In genomic region chrX:139653292-139653691, GRCm38 (mm10) we compare ENCODE assay signal across 18 mouse cellular contexts. TPM values are rescaled to one million over a fixed set of nuclear protein-coding genes. Genes with fewer than 3 reads are reported as not detected.
DNase-seq lines count a peak whose midpoint lies in the region; ATAC-seq and TF ChIP-seq lines count a peak whose summit lies in the region.
"Had no signal": no experiment of that assay in that cellular context is flagged by ENCODE, and none has a peak within 500 bp of the region (broad histone marks: within the 10 kb centered on the region; RNA-seq: fewer than 3 reads in every experiment).

No protein-coding gene starts in this region.

- no peaks in the 10 kb centered on the region for H3K9me3 ChIP-seq in heart, postnatal 0 days (replicated peaks; ENCODE audit: control insufficient read depth, low read length)
- H3K9me3 ChIP-seq in liver, embryonic 16.5 days (replicated peaks; ENCODE audit: control insufficient read depth, low read length): no peaks in the 10 kb centered on the region
- H3K9me3 ChIP-seq: hindbrain, embryonic 10.5 days; limb, embryonic 10.5 days had no signal

- no peak overlapping the region for H3ac ChIP-seq in C2C12 (ENCODE audit: control insufficient read depth, insufficient read length, low read depth)

- no peaks in the 10 kb centered on the region for H3K27me3 ChIP-seq in heart, postnatal 0 days (ENCODE audit: control insufficient read depth, insufficient read depth, low read length)
- H3K27me3 ChIP-seq in C2C12 (ENCODE audit: control insufficient read depth, insufficient read depth, insufficient read length): no peaks in the 10 kb centered on the region
- H3K27me3 ChIP-seq in liver, embryonic 16.5 days (ENCODE audit: control insufficient read depth, insufficient read depth, low read depth, low read length): no peaks in the 10 kb centered on the region

- no peak for TF ChIP-seq EP300 in heart, postnatal 0 days (IDR thresholded peaks at IDR 0.05; ENCODE audit: low read depth)

- no peak overlapping the region for H3K4me2 ChIP-seq in heart, postnatal 0 days (ENCODE audit: low read depth, low read length)
- H3K4me2 ChIP-seq in liver, embryonic 16.5 days (ENCODE audit: low read depth, low read length): no peak overlapping the region

- no peaks in the 10 kb centered on the region for H3K79me3 ChIP-seq in C2C12 (ENCODE audit: low read depth)

- no peak overlapping the region for H3K4me3 ChIP-seq in heart, postnatal 0 days (ENCODE audit: low read depth, low read length)
- no peak overlapping the region for H3K4me3 ChIP-seq in C2C12 (ENCODE audit: insufficient read depth, poor library complexity, severe bottlenecking)
- no peak overlapping the region for H3K4me3 ChIP-seq in liver, embryonic 16.5 days (ENCODE audit: low read depth, low read length)
- H3K4me3 ChIP-seq: erythroblast, embryonic 14.5 days; hindbrain, embryonic 10.5 days; limb, embryonic 10.5 days had no signal

- TF ChIP-seq CTCF in heart, postnatal 0 days (IDR thresholded peaks at IDR 0.05; ENCODE audit: low read depth): no peak
- no peak for TF ChIP-seq CTCF in C2C12 (IDR thresholded peaks at IDR 0.05; ENCODE audit: control insufficient read depth, insufficient read depth, insufficient read length)

- H3K9ac ChIP-seq in heart, postnatal 0 days (replicated peaks; ENCODE audit: low read depth, low read length): no peak overlapping the region
- H3K9ac ChIP-seq in liver, embryonic 16.5 days (ENCODE audit: low read depth, low read length): no peak overlapping the region
- H3K9ac ChIP-seq: forebrain, postnatal 0 days had no signal

- peak; percentile 49; the same call in 1 of the 2 replicates for ATAC-seq in heart, postnatal 0 days (ENCODE audit: insufficient read depth, low read depth)
- peak; percentile 62 for ATAC-seq in granulocyte monocyte progenitor cell, adult 5-6 weeks (replicated peaks; ENCODE audit: poor library complexity, severe bottlenecking)
- peak; percentile 78 for ATAC-seq in liver, embryonic 16.5 days (ENCODE audit: low read depth)
- ATAC-seq: CD4-positive, CD25-positive, alpha-beta regulatory T cell, adult 4 months; forebrain, postnatal 0 days; inflammation-experienced regulatory T-cells, adult 6 months; midbrain, embryonic 16.5 days had no signal

- WGBS in heart, postnatal 0 days: 36% methylated on average over 3 of the region's 3 CpGs
- WGBS in liver, embryonic 16.5 days (ENCODE audit: insufficient replicate concordance): 29% methylated on average over 3 of the region's 3 CpGs

- DNase-seq in heart, postnatal 0 days (ENCODE audit: low spot score): peak; percentile 43
- no peak for DNase-seq in heart, postnatal 4 days
- no peak for DNase-seq in right cerebral cortex, postnatal 25 days
- no peak for DNase-seq in natural killer cell, adult 2 months (ENCODE audit: low spot score in 2 of 2)
- DNase-seq in Muller cell, postnatal 12 days (ENCODE audit: inconsistent ontology term): no peak
- DNase-seq: cerebellum, adult 8-10 months; forebrain, postnatal 0 days; gastrocnemius, postnatal 14 days; kidney, postnatal 36 days had no signal

- no peaks in the 10 kb centered on the region for H3K4me1 ChIP-seq in heart, postnatal 0 days (ENCODE audit: control insufficient read depth, insufficient read depth)
- H3K4me1 ChIP-seq in liver, embryonic 16.5 days (ENCODE audit: control insufficient read depth, low read depth, low read length): peaks cover 3% of the 10 kb centered on the region
- H3K4me1 ChIP-seq: hindbrain, embryonic 10.5 days; limb, embryonic 10.5 days had no signal

- H3K36me3 ChIP-seq in heart, postnatal 0 days (replicated peaks; ENCODE audit: control insufficient read depth, insufficient read depth, low read length): no peaks in the 10 kb centered on the region
- H3K36me3 ChIP-seq in C2C12 (ENCODE audit: control insufficient read depth, insufficient read depth): no peaks in the 10 kb centered on the region
- no peaks in the 10 kb centered on the region for H3K36me3 ChIP-seq in liver, embryonic 16.5 days (ENCODE audit: control insufficient read depth, insufficient read depth)
- H3K36me3 ChIP-seq: hindbrain, embryonic 10.5 days; limb, embryonic 10.5 days had no signal

- H3K27ac ChIP-seq in heart, postnatal 0 days (ENCODE audit: low read depth): no peak overlapping the region; the same call in 1 of the 2 replicates
- H3K27ac ChIP-seq in liver, embryonic 16.5 days (ENCODE audit: low read length): no peak overlapping the region
- H3K27ac ChIP-seq: hindbrain, embryonic 10.5 days; limb, embryonic 10.5 days had no signal

- no peaks in the 10 kb centered on the region for H3K79me2 ChIP-seq in C2C12 (ENCODE audit: control insufficient read depth, insufficient read depth)

TF ChIP-seq in C2C12, 6 proteins besides CTCF, POLR2A, EP300 and RAD21:
- TF ChIP-seq FOSL1 (IDR thresholded peaks at IDR 0.05; ENCODE audit: insufficient read depth, low read length, poor library complexity, severe bottlenecking) (no peak), MYOD1 (IDR thresholded peaks at IDR 0.05; ENCODE audit: control insufficient read depth, insufficient read length, low read depth) (peak; percentile 79), MAX (IDR thresholded peaks at IDR 0.05) (no peak), CEBPB (IDR thresholded peaks at IDR 0.05; ENCODE audit: low read depth) (peak; percentile 97)

RNA-seq across cellular contexts. Expression of gene Tbc1d8b, which starts 31.5 kb away (rescaled TPM):
- 2.2 and 13.1 TPM in 2 replicates for total RNA-seq in heart, postnatal 0 days (2014; rRNA removed; ENCODE audit: low replicate concordance)
- polyA plus RNA-seq in heart, postnatal 0 days (2015; fragmentation: Nextera tagmentation; extraction: Ambion mirVana): 1.4 and 1.7 TPM in 2 replicates
- total RNA-seq in heart, postnatal 4 days (2021): 10 to 100 TPM in 1 of 2 experiments, 1 to 10 TPM in 1; 9.7 to 10.1 TPM
- polyA plus RNA-seq in C2C12 (2012; fragmentation: generic; extraction: Trizol): 2.4 TPM
- 5.8 and 7.4 TPM in 2 replicates for total RNA-seq in granulocyte monocyte progenitor cell, adult 5-6 weeks (2014; fragmentation: Nextera tagmentation)
- total RNA-seq in granulocyte monocyte progenitor cell, adult 5-6 weeks (2017): 6.6 and 7.1 TPM in 2 replicates
- polyA plus RNA-seq in liver, embryonic 16.5 days (2015; fragmentation: Nextera tagmentation; extraction: Ambion mirVana): 0.90 and 1.0 TPM in 2 replicates
- polyA plus RNA-seq: erythroblast, embryonic 14.5 days had no signal
